Mouse (Mus musculus) heart, adult 8-10 months (tissue): ENCODE measurements around the gene Eif5a. TPM values are rescaled to one million over a fixed set of nuclear protein-coding genes. Genes with fewer than 3 reads are reported as not detected.
"Not testable (repeated sequence)": the region's sequence is repeated elsewhere in the genome, so short reads cannot be mapped to it uniquely, and the experiment has no call there.

ENCODE experiments used
- DNase-seq: peaks from one replicate; pipeline ENCODE4 v3.0.0; 2022; ENCODE audit warnings: low spot score
- total RNA-seq, 4 experiments: library from RNA; stranded (reverse); gene quantifications; 2 replicates each; pipeline ENCODE4 v1.2.4; 2022

The Eif5a gene
- total RNA-seq, 4 experiments from 2014 or later, result 410 to 451 (median 437) TPM

DNA sequence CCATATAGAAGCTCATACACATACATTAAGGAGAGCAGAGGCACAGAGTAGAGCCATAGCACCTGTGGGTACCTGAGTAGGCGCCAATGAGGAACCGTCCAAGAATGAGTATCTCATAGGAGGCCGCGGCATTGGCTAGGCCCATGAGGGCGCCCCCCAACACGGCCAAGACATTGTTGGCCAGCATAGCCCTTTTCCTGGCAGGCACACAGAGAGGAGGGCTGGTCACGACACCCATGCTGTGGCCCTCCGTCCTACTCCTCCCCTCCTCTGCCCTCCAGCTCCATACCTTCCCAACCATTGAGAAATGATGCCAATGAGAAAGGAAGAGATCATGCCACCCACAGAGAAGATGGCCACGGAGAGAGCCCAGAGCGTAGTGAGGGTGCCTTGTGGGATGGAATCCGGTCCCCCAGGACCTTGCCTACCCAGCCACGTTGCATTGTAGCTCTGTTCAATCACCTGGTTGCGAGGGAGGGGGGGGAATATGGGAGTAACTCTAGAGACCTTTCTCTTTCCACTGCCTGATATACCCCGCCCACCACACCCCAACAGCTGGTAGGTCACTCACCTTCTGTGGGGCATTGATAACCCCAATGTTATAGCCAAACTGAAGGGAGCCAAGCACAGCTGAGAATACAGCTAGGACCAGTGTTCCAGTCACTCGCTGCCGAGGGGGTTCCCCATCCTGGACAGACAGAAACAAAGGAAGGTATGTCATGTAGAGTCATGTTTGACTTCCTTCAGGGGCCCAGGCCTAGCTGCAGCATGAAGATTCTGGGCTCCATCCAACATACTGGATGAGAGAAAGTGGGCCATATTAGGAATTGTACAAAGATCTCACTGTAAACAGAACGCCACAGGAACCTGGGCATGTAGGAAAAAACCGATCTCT, 24.5 kb upstream of the Eif5a start:
- no peak for DNase-seq

DNA sequence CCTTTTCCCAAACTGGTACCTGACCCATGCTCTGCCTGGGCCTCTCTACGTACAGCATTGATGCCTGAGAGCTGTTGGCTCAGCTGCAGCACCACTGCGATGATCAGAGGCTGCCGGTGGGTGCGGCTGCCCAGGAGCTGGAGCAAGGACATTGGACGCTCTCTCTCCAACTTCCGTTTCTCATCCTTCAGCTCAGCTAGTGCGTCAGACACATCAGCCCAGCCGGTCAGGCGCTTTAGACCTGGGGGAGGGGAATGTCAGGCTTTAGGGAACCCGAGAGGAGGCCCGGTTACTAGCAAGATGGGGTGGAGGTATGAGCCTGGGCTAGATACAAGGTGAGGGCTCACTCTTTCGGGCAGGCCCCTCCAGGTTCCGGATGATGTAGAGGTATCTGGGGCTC, 23.5 kb upstream of the Eif5a start:
- DNase-seq, result no peak

- no peak for DNase-seq
These were observed 19.2 kb upstream of the Eif5a start for GRCm38 (mm10) chr11:69940962-69941361.

- no peak for DNase-seq
These were observed 18.0 kb upstream of the Eif5a start for GRCm38 (mm10) chr11:69939731-69940130.

- DNase-seq, result no peak
These were observed 17.4 kb upstream of the Eif5a start for GRCm38 (mm10) chr11:69939181-69939580.

DNA sequence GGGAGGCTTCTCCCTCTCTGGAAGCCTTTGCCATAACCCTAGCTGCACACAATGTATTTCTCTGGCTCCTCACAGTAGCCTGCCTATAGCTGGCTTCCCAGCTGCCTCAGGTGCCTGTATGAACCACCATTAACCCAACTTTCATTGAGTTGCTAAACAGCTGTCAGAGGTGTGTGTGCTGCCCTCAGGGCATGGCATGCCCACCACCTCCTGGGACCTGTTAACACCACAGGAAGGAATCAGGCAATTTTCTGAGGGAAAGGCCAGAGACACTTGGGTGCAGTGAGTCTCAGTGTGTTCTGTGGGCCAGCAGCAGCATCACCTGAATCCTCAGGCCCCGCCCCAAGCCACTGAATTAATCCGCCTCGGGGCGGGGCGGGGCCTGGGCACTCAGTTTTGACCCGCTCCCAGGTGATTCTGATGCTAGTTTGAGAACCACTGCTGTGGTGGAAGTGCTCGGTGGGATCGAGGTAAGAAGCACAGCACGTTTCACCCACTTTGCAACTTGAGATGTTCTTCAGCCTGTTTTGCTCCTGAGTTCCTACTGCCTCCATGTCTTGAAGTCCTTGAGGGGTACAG, 16.7 kb upstream of the Eif5a start:
- DNase-seq, result no peak

GRCm38 (mm10) chr11:69937834-69938233, 16.1 kb upstream of the Eif5a start:
- DNase-seq, result no peak

- no peak for DNase-seq
These were observed 15.6 kb upstream of the Eif5a start for GRCm38 (mm10) chr11:69937385-69937784.

GRCm38 (mm10) chr11:69936714-69937347, 15.1 kb upstream of the Eif5a start:
- DNase-seq, result no peak

GRCm38 (mm10) chr11:69936156-69936555, 14.4 kb upstream of the Eif5a start:
- DNase-seq, result no peak

DNA sequence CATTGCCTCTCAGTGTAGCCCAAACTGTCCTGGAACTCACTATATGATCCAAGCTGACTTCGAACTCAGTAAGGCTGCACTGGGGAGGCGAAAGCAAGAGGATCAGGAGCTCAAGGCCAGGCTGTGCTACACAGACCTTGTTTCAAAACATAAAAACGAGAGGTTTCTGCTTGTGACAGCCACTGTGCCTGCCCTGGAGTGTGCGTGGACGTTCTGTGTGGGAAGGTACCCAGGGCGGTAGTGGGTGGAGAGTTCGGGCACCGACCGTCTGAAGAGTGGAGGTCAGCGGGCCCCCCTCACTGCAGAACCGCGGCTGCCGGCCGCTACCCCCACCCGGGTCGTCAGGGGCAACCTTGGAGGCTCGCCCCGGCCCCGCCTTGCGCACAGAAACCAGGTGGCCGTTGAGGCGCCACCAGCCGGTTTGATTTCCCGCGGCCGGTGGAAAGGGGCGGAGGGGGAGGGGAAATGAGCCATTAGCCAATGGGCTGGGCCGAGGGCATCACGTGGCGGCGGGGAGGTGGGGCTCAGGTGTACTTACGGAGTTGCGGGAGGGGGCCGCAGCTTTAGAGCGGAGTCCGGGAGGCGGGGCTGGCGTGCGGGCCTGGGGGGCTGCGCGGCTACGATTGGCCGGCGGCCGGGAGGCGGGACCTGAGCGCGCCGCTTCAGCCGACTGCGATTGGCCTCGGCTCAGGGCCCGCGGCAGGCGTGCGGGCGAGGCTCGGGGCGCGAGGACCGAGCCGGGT, 13.6 kb upstream of the Eif5a start, which contains the start of gene Ybx2:
Gene Ybx2, plus strand, starts transcription at position 660 of the 743 bp plus-strand sequence.
- DNase-seq, result peak; percentile 71

DNA sequence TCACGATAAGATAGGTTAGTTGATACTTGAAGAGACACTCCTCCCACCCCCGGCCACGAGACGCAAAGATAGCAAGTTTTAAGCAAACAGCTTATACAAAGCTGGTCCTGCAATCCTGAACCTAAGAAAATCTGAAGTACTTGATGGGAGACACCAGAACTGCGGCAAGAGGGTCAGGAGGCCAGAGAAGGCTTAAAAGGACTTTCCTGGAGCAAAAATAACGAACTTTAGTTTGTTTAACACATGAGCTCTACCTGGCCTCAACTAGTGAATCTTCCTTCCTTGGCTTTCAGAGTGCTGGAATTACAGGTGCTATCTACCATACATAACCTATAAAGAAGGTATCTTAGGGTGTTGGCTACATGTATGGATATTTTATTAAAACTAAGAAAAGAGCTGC, 12.9 kb upstream of the Eif5a start:
- DNase-seq, result no peak

- DNase-seq, result peak; percentile 91
These were observed 12.4 kb upstream of the Eif5a start for GRCm38 (mm10) chr11:69934169-69934568.

DNA sequence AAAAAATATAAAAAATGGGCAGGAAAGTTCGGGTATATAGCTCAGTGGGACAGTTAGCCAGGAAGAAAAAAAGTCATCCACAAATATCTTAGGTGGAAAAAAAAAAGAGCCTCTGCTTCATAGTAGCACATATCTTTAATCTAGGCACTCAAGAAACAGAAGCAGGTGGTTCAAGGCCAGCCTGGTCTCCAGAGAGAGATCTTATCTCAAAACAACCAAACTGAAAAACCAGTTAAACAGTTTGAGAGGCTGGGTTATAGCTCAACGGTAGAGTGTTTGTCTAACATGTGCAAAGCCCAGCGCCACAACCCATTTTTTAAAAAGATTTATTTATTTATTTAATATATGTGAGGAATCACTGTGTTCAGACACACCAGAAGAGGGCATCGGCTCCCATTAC, 11.3 kb upstream of the Eif5a start:
- DNase-seq, result no peak

- no peak for DNase-seq
These were observed 10.5 kb upstream of the Eif5a start for GRCm38 (mm10) chr11:69932254-69932653.

DNA sequence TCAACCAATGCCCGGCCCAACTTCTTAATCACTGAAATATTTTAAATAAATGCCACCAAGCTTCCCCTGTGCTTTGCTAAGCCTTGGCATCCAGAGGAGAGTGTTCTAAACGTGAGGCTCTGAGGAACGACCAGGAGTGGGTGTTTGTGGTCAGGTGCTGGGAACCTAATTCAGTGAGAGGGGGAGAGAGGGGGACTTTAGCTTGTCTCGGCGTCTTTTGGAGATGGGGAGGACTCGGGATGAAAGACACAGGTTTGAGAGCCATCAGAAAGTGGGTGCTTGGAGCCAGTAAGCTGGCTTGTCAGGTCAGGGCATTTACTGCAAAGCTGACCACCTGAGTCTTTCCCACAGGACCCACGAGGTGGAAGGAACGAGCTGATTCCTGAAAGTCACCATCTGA, 10.0 kb upstream of the Eif5a start:
- DNase-seq, result no peak

- DNase-seq, result no peak
These were observed 9.3 kb upstream of the Eif5a start for GRCm38 (mm10) chr11:69930967-69931537.

GRCm38 (mm10) chr11:69930176-69930575, 8.4 kb upstream of the Eif5a start:
- not testable (repeated sequence) for DNase-seq

- DNase-seq, result no peak
These were observed 8.0 kb upstream of the Eif5a start for GRCm38 (mm10) chr11:69929712-69930111.

DNA sequence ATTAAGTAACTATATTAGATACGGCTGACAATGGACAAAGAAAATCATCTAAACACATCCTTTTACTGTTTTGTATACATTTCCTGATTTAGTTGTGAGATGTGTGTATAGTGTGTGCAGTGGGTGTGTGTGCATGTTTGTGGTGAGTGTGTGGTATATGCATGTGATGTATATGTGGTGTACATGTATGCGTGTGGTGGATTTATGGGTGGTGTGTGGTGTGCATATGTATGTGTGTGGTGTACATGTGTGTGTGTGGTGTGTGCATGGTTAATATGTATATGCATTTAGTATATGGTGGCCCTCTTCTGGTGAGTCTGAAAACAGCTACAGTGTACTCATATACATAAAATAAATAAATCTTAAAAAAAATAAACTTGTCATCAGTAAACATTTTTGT, 5.7 kb upstream of the Eif5a start:
- no peak for DNase-seq

GRCm38 (mm10) chr11:69922796-69923195, 1.0 kb upstream of the Eif5a start:
- DNase-seq, result no peak
